Mouse (Mus musculus) left cerebral cortex, adult 11 months (tissue): ENCODE measurements around the gene Man1c1.

Experiments
- DNase-seq: peaks from one replicate; pipeline ENCODE4 v3.0.0; 2022; ENCODE audit warnings: low spot score

Gene Man1c1

GRCm38 (mm10) chr4:134703835-134704546 lies at the start of gene Man1c1:
TSS of gene Man1c1 (minus strand) at chr4:134704290.
- DNase-seq, result peak; percentile 98

- no peak for DNase-seq
Observed at GRCm38 (mm10) chr4:134753516-134754261, 49.6 kb upstream of the Man1c1 start.

GRCm38 (mm10) chr4:134752911-134753426 lies 48.9 kb upstream of the Man1c1 start:
- no peak for DNase-seq

GRCm38 (mm10) chr4:134751682-134752380 lies 47.7 kb upstream of the Man1c1 start:
- no peak for DNase-seq

- no peak for DNase-seq
Observed at GRCm38 (mm10) chr4:134750825-134751224, 46.7 kb upstream of the Man1c1 start.

- no peak for DNase-seq
Observed at GRCm38 (mm10) chr4:134750263-134750662, 46.2 kb upstream of the Man1c1 start.

GRCm38 (mm10) chr4:134749301-134750030 lies 45.4 kb upstream of the Man1c1 start:
- DNase-seq, result no peak

GRCm38 (mm10) chr4:134745900-134746661 lies 42.0 kb upstream of the Man1c1 start:
- peak; percentile 57 for DNase-seq

- no peak for DNase-seq
Observed at GRCm38 (mm10) chr4:134743881-134744633, 40.0 kb upstream of the Man1c1 start.

- DNase-seq, result no peak
Observed at GRCm38 (mm10) chr4:134741949-134742348, 37.9 kb upstream of the Man1c1 start.

- DNase-seq, result no peak
Observed at GRCm38 (mm10) chr4:134740186-134740585, 36.1 kb upstream of the Man1c1 start.

- no peak for DNase-seq
Observed at GRCm38 (mm10) chr4:134739530-134739929, 35.4 kb upstream of the Man1c1 start.

- no peak for DNase-seq
Observed at GRCm38 (mm10) chr4:134737365-134737910, 33.3 kb upstream of the Man1c1 start.

GRCm38 (mm10) chr4:134736147-134736546 lies 32.1 kb upstream of the Man1c1 start:
- no peak for DNase-seq

- DNase-seq, result no peak
Observed at GRCm38 (mm10) chr4:134734629-134735081, 30.6 kb upstream of the Man1c1 start.

- no peak for DNase-seq
Observed at GRCm38 (mm10) chr4:134734038-134734628, 30.0 kb upstream of the Man1c1 start.

GRCm38 (mm10) chr4:134733371-134733770 lies 29.3 kb upstream of the Man1c1 start:
- DNase-seq, result no peak

- DNase-seq, result no peak
Observed at GRCm38 (mm10) chr4:134730106-134730505, 26.0 kb upstream of the Man1c1 start.

- no peak for DNase-seq
Observed at GRCm38 (mm10) chr4:134725735-134726345, 21.8 kb upstream of the Man1c1 start.
